Mouse (Mus musculus): ENCODE results near the gene Gm37240. TPM values are rescaled to one million over a fixed set of nuclear protein-coding genes. Genes with fewer than 3 reads are reported as not detected.
"Not testable (repeated sequence)": the region's sequence is repeated elsewhere in the genome, so short reads cannot be mapped to it uniquely, and the experiment has no call there.

The Gm37240 gene
- polyA plus RNA-seq, 1 experiment from 2014 or later, result 15.1 TPM

- H3K9ac ChIP-seq (ENCODE audit: low read depth, low read length), result no peak overlapping the region
- peak overlapping the region; percentile 40 for H3K4me2 ChIP-seq (replicated peaks; ENCODE audit: low read depth, low read length)
- peak overlapping the region; percentile 14; the same call in 1 of the 2 replicates for H3K4me3 ChIP-seq (ENCODE audit: low read length)
- H3K36me3 ChIP-seq (ENCODE audit: control insufficient read depth, insufficient read depth, low read length), result no peaks in the 10 kb centered on the region
- peaks cover 7% of the 10 kb centered on the region for H3K4me1 ChIP-seq (ENCODE audit: control insufficient read depth, insufficient read depth, low read length)
- no peak overlapping the region for H3K27ac ChIP-seq (ENCODE audit: low read depth, low read length)
- H3K9me3 ChIP-seq (ENCODE audit: control insufficient read depth, low read length), result no peaks in the 10 kb centered on the region
- WGBS, result 37% methylated on average over 12 of the region's 12 CpGs
- no peaks in the 10 kb centered on the region for H3K27me3 ChIP-seq (ENCODE audit: control insufficient read depth, insufficient read depth, low read length)
- 0 out of 2 replicates have a peak, but pooled peaks have one; percentile 26 for ATAC-seq (ENCODE audit: low FRiP score, low TSS enrichment)
Observed at GRCm38 (mm10) chr3:84654246-84654826, 1233.0 kb downstream of the Gm37240 start.

- no peak for ATAC-seq (ENCODE audit: low FRiP score, low TSS enrichment)
- H3K9ac ChIP-seq (ENCODE audit: low read depth, low read length), result no peak overlapping the region
- H3K4me1 ChIP-seq (ENCODE audit: control insufficient read depth, insufficient read depth, low read length), result peaks cover 7% of the 10 kb centered on the region
- H3K27ac ChIP-seq (ENCODE audit: low read depth, low read length), result no peak overlapping the region
- peak overlapping the region; percentile 40 for H3K4me2 ChIP-seq (replicated peaks; ENCODE audit: low read depth, low read length)
- no peaks in the 10 kb centered on the region for H3K27me3 ChIP-seq (ENCODE audit: control insufficient read depth, insufficient read depth, low read length)
- 12% methylated on average over 14 of the region's 14 CpGs for WGBS
- H3K36me3 ChIP-seq (ENCODE audit: control insufficient read depth, insufficient read depth, low read length), result no peaks in the 10 kb centered on the region
- peak overlapping the region; percentile 14 for H3K4me3 ChIP-seq (ENCODE audit: low read length)
- H3K9me3 ChIP-seq (ENCODE audit: control insufficient read depth, low read length), result no peaks in the 10 kb centered on the region
Observed at GRCm38 (mm10) chr3:84653557-84654245, 1233.6 kb downstream of the Gm37240 start.

GRCm38 (mm10) chr3:84652643-84653556, 1234.4 kb downstream of the Gm37240 start:
- Histone ChIP-seq H3K4me2 (replicated peaks; ENCODE audit: low read depth, low read length) (no peak overlapping the region), H3K9me3 (ENCODE audit: control insufficient read depth, low read length) (no peaks in the 10 kb centered on the region), H3K36me3 (ENCODE audit: control insufficient read depth, insufficient read depth, low read length) (no peaks in the 10 kb centered on the region), H3K4me1 (ENCODE audit: control insufficient read depth, insufficient read depth, low read length) (peaks cover 7% of the 10 kb centered on the region), H3K27me3 (ENCODE audit: control insufficient read depth, insufficient read depth, low read length) (no peaks in the 10 kb centered on the region), H3K27ac (ENCODE audit: low read depth, low read length) (no peak overlapping the region), H3K4me3 (ENCODE audit: low read length) (no peak overlapping the region), H3K9ac (ENCODE audit: low read depth, low read length) (no peak overlapping the region)
- ATAC-seq (ENCODE audit: low FRiP score, low TSS enrichment), result no peak
- 74% methylated on average over 12 of the region's 12 CpGs for WGBS

GRCm38 (mm10) chr3:84649578-84650327, 1237.6 kb downstream of the Gm37240 start:
- ATAC-seq (ENCODE audit: low FRiP score, low TSS enrichment), result no peak
- Histone ChIP-seq H3K4me2 (replicated peaks; ENCODE audit: low read depth, low read length) (no peak overlapping the region), H3K4me3 (ENCODE audit: low read length) (no peak overlapping the region), H3K9me3 (ENCODE audit: control insufficient read depth, low read length) (no peaks in the 10 kb centered on the region), H3K27me3 (ENCODE audit: control insufficient read depth, insufficient read depth, low read length) (no peaks in the 10 kb centered on the region), H3K9ac (ENCODE audit: low read depth, low read length) (no peak overlapping the region), H3K27ac (ENCODE audit: low read depth, low read length) (no peak overlapping the region), H3K36me3 (ENCODE audit: control insufficient read depth, insufficient read depth, low read length) (no peaks in the 10 kb centered on the region), H3K4me1 (ENCODE audit: control insufficient read depth, insufficient read depth, low read length) (no peaks in the 10 kb centered on the region; the same call in none of the 2 replicates)
- 86% methylated on average over 12 of the region's 12 CpGs for WGBS

GRCm38 (mm10) chr3:84648069-84648468, 1239.2 kb downstream of the Gm37240 start:
- H3K27ac ChIP-seq (ENCODE audit: low read depth, low read length); H3K9me3 ChIP-seq (ENCODE audit: control insufficient read depth, low read length); ATAC-seq (ENCODE audit: low FRiP score, low TSS enrichment); H3K4me1 ChIP-seq (ENCODE audit: control insufficient read depth, insufficient read depth, low read length); H3K36me3 ChIP-seq (ENCODE audit: control insufficient read depth, insufficient read depth, low read length); H3K27me3 ChIP-seq (ENCODE audit: control insufficient read depth, insufficient read depth, low read length); H3K9ac ChIP-seq (ENCODE audit: low read depth, low read length); H3K4me3 ChIP-seq (ENCODE audit: low read length); H3K4me2 ChIP-seq (replicated peaks; ENCODE audit: low read depth, low read length): not testable (repeated sequence)
- 86% methylated on average over 4 of the region's 4 CpGs for WGBS

- H3K4me2 ChIP-seq (replicated peaks; ENCODE audit: low read depth, low read length), result no peak overlapping the region
- no peaks in the 10 kb centered on the region for H3K9me3 ChIP-seq (ENCODE audit: control insufficient read depth, low read length)
- no peak overlapping the region for H3K9ac ChIP-seq (ENCODE audit: low read depth, low read length)
- no peaks in the 10 kb centered on the region for H3K27me3 ChIP-seq (ENCODE audit: control insufficient read depth, insufficient read depth, low read length)
- no peak for ATAC-seq (ENCODE audit: low FRiP score, low TSS enrichment)
- H3K4me1 ChIP-seq (ENCODE audit: control insufficient read depth, insufficient read depth, low read length), result no peaks in the 10 kb centered on the region
- WGBS, result 53% methylated on average over 4 of the region's 4 CpGs
- no peak overlapping the region for H3K27ac ChIP-seq (ENCODE audit: low read depth, low read length)
- H3K36me3 ChIP-seq (ENCODE audit: control insufficient read depth, insufficient read depth, low read length), result no peaks in the 10 kb centered on the region
- no peak overlapping the region for H3K4me3 ChIP-seq (ENCODE audit: low read length)
Observed at GRCm38 (mm10) chr3:84647616-84648015, 1239.7 kb downstream of the Gm37240 start.

GRCm38 (mm10) chr3:84646331-84646845, 1240.9 kb downstream of the Gm37240 start:
- no peak overlapping the region for H3K27ac ChIP-seq (ENCODE audit: low read depth, low read length)
- WGBS, result 81% methylated on average over 8 of the region's 8 CpGs
- H3K4me2 ChIP-seq (replicated peaks; ENCODE audit: low read depth, low read length), result no peak overlapping the region
- no peaks in the 10 kb centered on the region for H3K27me3 ChIP-seq (ENCODE audit: control insufficient read depth, insufficient read depth, low read length)
- no peak overlapping the region for H3K9ac ChIP-seq (ENCODE audit: low read depth, low read length)
- no peaks in the 10 kb centered on the region for H3K36me3 ChIP-seq (ENCODE audit: control insufficient read depth, insufficient read depth, low read length)
- ATAC-seq (ENCODE audit: low FRiP score, low TSS enrichment), result no peak
- no peak overlapping the region for H3K4me3 ChIP-seq (ENCODE audit: low read length)
- H3K9me3 ChIP-seq (ENCODE audit: control insufficient read depth, low read length), result no peaks in the 10 kb centered on the region
- no peaks in the 10 kb centered on the region for H3K4me1 ChIP-seq (ENCODE audit: control insufficient read depth, insufficient read depth, low read length)

GRCm38 (mm10) chr3:84646007-84646290, 1241.4 kb downstream of the Gm37240 start:
- 76% methylated on average over 3 of the region's 3 CpGs for WGBS
- no peak overlapping the region for H3K4me2 ChIP-seq (replicated peaks; ENCODE audit: low read depth, low read length)
- no peak for ATAC-seq (ENCODE audit: low FRiP score, low TSS enrichment)
- H3K4me3 ChIP-seq (ENCODE audit: low read length), result no peak overlapping the region
- no peaks in the 10 kb centered on the region for H3K9me3 ChIP-seq (ENCODE audit: control insufficient read depth, low read length)
- H3K27me3 ChIP-seq (ENCODE audit: control insufficient read depth, insufficient read depth, low read length), result no peaks in the 10 kb centered on the region
- H3K9ac ChIP-seq (ENCODE audit: low read depth, low read length), result no peak overlapping the region
- no peaks in the 10 kb centered on the region for H3K4me1 ChIP-seq (ENCODE audit: control insufficient read depth, insufficient read depth, low read length)
- H3K27ac ChIP-seq (ENCODE audit: low read depth, low read length), result no peak overlapping the region
- no peaks in the 10 kb centered on the region for H3K36me3 ChIP-seq (ENCODE audit: control insufficient read depth, insufficient read depth, low read length)
